Mouse (Mus musculus): ENCODE measurements around the gene Il24. TPM values are rescaled to one million over a fixed set of nuclear protein-coding genes. Genes with fewer than 3 reads are reported as not detected.
A peak's percentile ranks its signal among the peaks of the same experiment; 100 is the strongest.

Gene Il24
- polyA plus RNA-seq, 1 experiment from 2014 or later = not detected

DNA sequence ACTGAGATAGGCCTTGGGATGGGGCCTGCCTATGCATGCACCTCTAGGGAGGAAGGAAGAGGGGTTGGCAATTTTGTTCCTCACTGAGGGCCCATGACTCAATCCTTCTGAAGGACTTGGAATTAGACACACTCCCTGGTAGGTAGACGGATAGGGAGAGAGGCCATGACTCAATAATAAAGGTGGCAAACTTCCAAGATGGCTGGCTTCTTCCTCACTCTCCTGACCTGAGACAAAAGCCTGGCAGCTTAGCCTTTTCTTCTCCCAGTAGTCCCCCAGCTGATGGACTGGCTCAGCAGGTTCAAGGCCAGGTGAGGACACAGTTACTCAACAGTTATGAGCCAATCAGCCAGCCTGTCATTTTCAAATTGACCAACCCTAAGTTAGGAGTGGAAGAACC lies 5.2 kb upstream of the Il24 start:
- H3K36me3 ChIP-seq (ENCODE audit: control insufficient read depth, insufficient read depth, low read length) = no peaks in the 10 kb centered on the region
- H3K4me1 ChIP-seq (replicated peaks; ENCODE audit: control insufficient read depth, insufficient read depth, low read length) = no peaks in the 10 kb centered on the region
- no peaks in the 10 kb centered on the region; the same call in 1 of the 2 replicates for H3K27me3 ChIP-seq (replicated peaks; ENCODE audit: control insufficient read depth, insufficient read depth, low read length)
- H3K9me3 ChIP-seq (ENCODE audit: control insufficient read depth, low read length) = no peaks in the 10 kb centered on the region
- 58% methylated on average over 1 of the region's 1 CpGs for whole genome bisulfite sequencing
- H3K4me3 ChIP-seq (ENCODE audit: low read depth, low read length) = no peak overlapping the region
- H3K9ac ChIP-seq (ENCODE audit: low read depth, low read length) = no peak overlapping the region
- no peak overlapping the region for H3K27ac ChIP-seq (ENCODE audit: low read depth, low read length)
- no peak for ATAC-seq (replicated peaks; ENCODE audit: low FRiP score)
- H3K4me2 ChIP-seq = no peak overlapping the region
- DNase-seq (ENCODE audit: low spot score) = no peak

DNA sequence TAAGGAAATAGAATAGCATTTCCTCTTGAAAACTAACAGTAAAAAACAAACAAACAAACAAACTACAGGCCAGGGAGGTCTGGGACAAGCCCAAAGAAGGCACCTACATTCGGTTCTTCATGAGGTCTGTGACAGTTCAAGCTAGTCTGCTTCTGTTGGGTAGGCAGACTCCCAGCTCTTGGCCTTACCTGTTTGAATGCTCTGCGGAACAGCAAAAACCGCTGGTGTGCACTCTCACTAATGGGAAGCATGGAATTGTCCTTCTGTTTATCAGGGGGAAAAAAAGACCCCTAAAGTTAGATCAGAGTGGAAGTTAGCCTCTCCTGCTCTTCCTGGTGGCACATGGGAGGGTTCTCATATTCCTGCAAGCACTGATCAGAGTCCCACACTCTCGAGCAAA lies 4.1 kb downstream of the Il24 start:
- Histone ChIP-seq H3K27ac (ENCODE audit: low read depth, low read length) (no peak overlapping the region), H3K4me2 (no peak overlapping the region), H3K36me3 (ENCODE audit: control insufficient read depth, insufficient read depth, low read length) (no peaks in the 10 kb centered on the region), H3K9me3 (ENCODE audit: control insufficient read depth, low read length) (no peaks in the 10 kb centered on the region), H3K4me1 (replicated peaks; ENCODE audit: control insufficient read depth, insufficient read depth, low read length) (no peaks in the 10 kb centered on the region), H3K4me3 (ENCODE audit: low read depth, low read length) (no peak overlapping the region), H3K27me3 (replicated peaks; ENCODE audit: control insufficient read depth, insufficient read depth, low read length) (peaks cover 19% of the 10 kb centered on the region), H3K9ac (ENCODE audit: low read depth, low read length) (no peak overlapping the region)
- 75% methylated on average over 4 of the region's 4 CpGs for WGBS
- ATAC-seq (replicated peaks; ENCODE audit: low FRiP score) = no peak
- DNase-seq (ENCODE audit: low spot score) = no peak

DNA sequence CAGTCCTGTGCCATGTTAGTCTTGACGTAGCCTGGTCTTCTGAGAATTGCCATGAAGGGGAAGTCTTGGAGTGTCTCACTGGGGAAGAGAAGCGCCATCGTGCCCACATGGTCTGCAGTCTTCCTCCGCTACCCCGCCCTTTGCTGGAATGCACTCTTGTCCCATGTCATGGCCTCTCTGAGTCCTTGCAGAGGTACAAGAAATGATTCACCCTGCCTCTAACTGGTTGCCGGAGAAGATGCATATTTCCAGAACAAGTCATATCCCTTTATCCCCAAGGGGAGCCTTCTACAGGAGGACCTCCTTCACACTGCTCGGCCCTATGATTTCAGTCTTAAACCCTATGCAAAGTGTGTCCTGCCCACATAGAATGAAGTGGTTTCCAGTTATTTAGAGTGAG lies 7.3 kb downstream of the Il24 start:
- no peak for ATAC-seq (replicated peaks; ENCODE audit: low FRiP score)
- WGBS = 90% methylated on average over 7 of the region's 7 CpGs
- peaks cover 30% of the 10 kb centered on the region for H3K27me3 ChIP-seq (replicated peaks; ENCODE audit: control insufficient read depth, insufficient read depth, low read length)

DNA sequence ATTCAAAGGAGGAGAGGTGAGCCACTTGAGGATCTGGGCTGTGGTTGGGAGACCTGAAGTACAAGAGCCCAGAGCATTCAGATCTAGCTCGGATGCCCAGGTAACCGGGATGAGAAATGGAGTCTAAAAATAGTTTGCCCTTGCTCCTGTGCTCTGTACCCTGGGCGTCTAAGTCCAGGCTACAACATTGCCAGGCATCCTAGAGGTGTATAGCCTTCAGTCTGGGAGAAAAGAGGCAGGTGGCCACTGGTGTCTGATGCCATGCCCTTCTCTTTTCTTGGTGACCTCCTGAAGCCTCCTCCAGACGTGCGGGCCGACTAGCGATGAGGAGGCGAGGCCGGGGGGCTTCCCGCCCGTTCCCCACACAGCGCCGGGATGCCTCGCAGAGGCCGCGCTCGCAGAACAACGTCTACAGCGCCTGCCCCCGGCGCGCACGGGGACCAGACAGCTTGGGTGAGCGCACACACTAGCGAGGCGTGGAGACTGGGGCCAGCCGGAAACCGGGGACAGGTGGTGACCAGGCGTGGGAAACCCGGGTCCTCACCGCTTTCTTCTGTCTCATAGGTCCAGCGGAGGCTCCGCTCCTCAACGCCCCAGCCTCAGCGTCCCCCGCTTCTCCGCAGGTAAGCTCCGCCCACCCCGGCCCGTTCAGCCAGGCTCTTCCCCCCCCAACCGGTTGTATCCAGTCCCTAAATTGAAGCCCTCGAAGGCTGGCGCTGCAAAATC lies 9.2 kb downstream of the Il24 start:
- WGBS = 4% methylated on average over 43 of the region's 43 CpGs
- peak overlapping the region; percentile 40 for H3K4me3 ChIP-seq (ENCODE audit: low read depth, low read length)
- no peak for ATAC-seq (replicated peaks; ENCODE audit: low FRiP score)
- no peaks in the 10 kb centered on the region for H3K9me3 ChIP-seq (ENCODE audit: control insufficient read depth, low read length)
- H3K4me1 ChIP-seq (replicated peaks; ENCODE audit: control insufficient read depth, insufficient read depth, low read length) = no peaks in the 10 kb centered on the region
- peak; percentile 40 for DNase-seq (ENCODE audit: low spot score)
- no peak overlapping the region for H3K27ac ChIP-seq (ENCODE audit: low read depth, low read length)
- H3K27me3 ChIP-seq (replicated peaks; ENCODE audit: control insufficient read depth, insufficient read depth, low read length) = peaks cover 28% of the 10 kb centered on the region
- H3K36me3 ChIP-seq (ENCODE audit: control insufficient read depth, insufficient read depth, low read length) = no peaks in the 10 kb centered on the region
- H3K4me2 ChIP-seq = peak overlapping the region; percentile 71
- no peak overlapping the region for H3K9ac ChIP-seq (ENCODE audit: low read depth, low read length)

More for the DNA sequence above, 7.3 kb downstream of the Il24 start:
- Histone ChIP-seq H3K4me3 (ENCODE audit: low read depth, low read length) (no peak overlapping the region), H3K9ac (ENCODE audit: low read depth, low read length) (no peak overlapping the region), H3K36me3 (ENCODE audit: control insufficient read depth, insufficient read depth, low read length) (no peaks in the 10 kb centered on the region), H3K9me3 (ENCODE audit: control insufficient read depth, low read length) (no peaks in the 10 kb centered on the region), H3K4me2 (no peak overlapping the region), H3K27ac (ENCODE audit: low read depth, low read length) (no peak overlapping the region), H3K4me1 (replicated peaks; ENCODE audit: control insufficient read depth, insufficient read depth, low read length) (no peaks in the 10 kb centered on the region)
- no peak for DNase-seq (ENCODE audit: low spot score)

DNA sequence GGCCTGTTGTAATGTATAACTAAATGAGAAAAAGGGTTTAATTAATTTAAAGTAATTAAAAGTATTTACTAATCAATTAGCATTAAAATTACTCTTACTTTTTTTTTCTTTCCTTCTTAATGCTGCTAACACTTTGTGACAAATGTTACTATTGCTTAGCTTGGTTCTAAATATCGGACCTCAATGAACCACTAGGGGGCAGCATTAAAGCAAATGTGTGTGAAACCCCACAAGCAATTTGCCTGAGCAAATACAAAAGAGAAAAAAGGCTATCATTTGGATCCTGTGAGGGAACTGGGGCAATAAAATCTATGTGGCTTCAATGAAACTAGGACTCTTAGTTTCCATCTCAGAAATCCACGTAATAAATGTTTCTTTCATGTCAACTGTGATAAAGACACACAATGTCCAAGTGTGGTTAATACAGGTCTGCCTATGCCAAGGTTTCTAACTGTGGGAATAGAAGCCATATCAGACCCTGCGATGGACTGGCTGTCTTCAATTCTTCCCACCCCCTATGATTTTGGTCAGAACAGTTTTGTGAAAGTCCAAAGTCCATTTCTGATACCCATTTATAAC lies 10.2 kb downstream of the Il24 start:
- no peak for DNase-seq (ENCODE audit: low spot score)
- H3K27ac ChIP-seq (ENCODE audit: low read depth, low read length) = no peak overlapping the region
- no peak overlapping the region for H3K9ac ChIP-seq (ENCODE audit: low read depth, low read length)
- H3K4me1 ChIP-seq (replicated peaks; ENCODE audit: control insufficient read depth, insufficient read depth, low read length) = no peaks in the 10 kb centered on the region
- no peak overlapping the region for H3K4me2 ChIP-seq
- WGBS = 22% methylated on average over 3 of the region's 3 CpGs
- H3K36me3 ChIP-seq (ENCODE audit: control insufficient read depth, insufficient read depth, low read length) = no peaks in the 10 kb centered on the region
- ATAC-seq (replicated peaks; ENCODE audit: low FRiP score) = no peak
- H3K4me3 ChIP-seq (ENCODE audit: low read depth, low read length) = no peak overlapping the region
- peaks cover 28% of the 10 kb centered on the region for H3K27me3 ChIP-seq (replicated peaks; ENCODE audit: control insufficient read depth, insufficient read depth, low read length)
- H3K9me3 ChIP-seq (ENCODE audit: control insufficient read depth, low read length) = no peaks in the 10 kb centered on the region

DNA sequence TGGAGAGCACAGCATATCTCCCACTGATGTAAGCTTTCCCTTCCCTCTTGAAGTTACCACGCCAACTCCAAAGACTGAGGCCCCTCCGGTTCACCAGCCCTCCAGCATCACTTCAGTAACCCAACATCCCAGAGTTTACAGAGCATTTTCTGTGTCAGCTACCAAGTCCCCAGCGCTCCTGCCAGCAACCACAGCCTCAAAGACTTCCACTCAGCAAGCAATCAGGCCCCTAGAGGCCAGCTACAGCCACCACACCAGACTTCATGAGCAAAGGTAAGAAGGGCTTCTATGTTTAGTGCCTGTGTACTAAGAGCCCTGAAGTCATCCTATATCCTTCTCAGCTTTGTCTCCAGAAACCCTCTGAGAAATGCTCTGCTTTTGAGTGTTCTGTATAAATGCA lies 11.3 kb downstream of the Il24 start:
- 49% methylated on average over 3 of the region's 3 CpGs for WGBS
- Histone ChIP-seq H3K4me1 (replicated peaks; ENCODE audit: control insufficient read depth, insufficient read depth, low read length) (no peaks in the 10 kb centered on the region), H3K9ac (ENCODE audit: low read depth, low read length) (no peak overlapping the region), H3K4me2 (no peak overlapping the region), H3K36me3 (ENCODE audit: control insufficient read depth, insufficient read depth, low read length) (no peaks in the 10 kb centered on the region), H3K4me3 (ENCODE audit: low read depth, low read length) (no peak overlapping the region), H3K27me3 (replicated peaks; ENCODE audit: control insufficient read depth, insufficient read depth, low read length) (peaks cover 28% of the 10 kb centered on the region), H3K9me3 (ENCODE audit: control insufficient read depth, low read length) (no peaks in the 10 kb centered on the region), H3K27ac (ENCODE audit: low read depth, low read length) (no peak overlapping the region)
- no peak for ATAC-seq (replicated peaks; ENCODE audit: low FRiP score)
- DNase-seq (ENCODE audit: low spot score) = no peak

DNA sequence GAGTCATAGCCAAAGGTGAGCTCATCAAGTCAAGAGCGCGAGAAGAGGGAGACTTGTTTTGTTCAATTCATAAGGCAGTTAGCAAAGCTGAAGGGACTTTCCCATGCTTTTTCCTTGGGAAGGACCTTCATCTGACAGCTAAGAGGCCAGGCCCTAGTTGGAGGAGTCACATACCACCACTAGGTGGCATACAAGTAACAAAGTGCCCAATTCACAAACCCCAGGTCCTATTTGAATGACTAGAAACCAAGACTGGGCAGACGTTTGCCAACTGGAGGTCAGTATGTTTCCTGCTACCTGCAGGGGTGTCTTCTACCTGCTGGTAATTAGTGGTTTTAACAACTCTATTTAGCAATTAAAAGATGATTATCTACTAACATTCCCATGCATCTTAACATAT lies 12.1 kb downstream of the Il24 start:
- 35% methylated on average over 3 of the region's 3 CpGs for WGBS
- Histone ChIP-seq H3K9ac (ENCODE audit: low read depth, low read length) (no peak overlapping the region), H3K36me3 (ENCODE audit: control insufficient read depth, insufficient read depth, low read length) (no peaks in the 10 kb centered on the region), H3K4me3 (ENCODE audit: low read depth, low read length) (no peak overlapping the region), H3K4me2 (no peak overlapping the region), H3K27me3 (replicated peaks; ENCODE audit: control insufficient read depth, insufficient read depth, low read length) (peaks cover 27% of the 10 kb centered on the region), H3K4me1 (replicated peaks; ENCODE audit: control insufficient read depth, insufficient read depth, low read length) (no peaks in the 10 kb centered on the region), H3K27ac (ENCODE audit: low read depth, low read length) (no peak overlapping the region), H3K9me3 (ENCODE audit: control insufficient read depth, low read length) (no peaks in the 10 kb centered on the region)
- no peak; the same call in 1 of the 2 replicates for ATAC-seq (replicated peaks; ENCODE audit: low FRiP score)
- DNase-seq (ENCODE audit: low spot score) = no peak

DNA sequence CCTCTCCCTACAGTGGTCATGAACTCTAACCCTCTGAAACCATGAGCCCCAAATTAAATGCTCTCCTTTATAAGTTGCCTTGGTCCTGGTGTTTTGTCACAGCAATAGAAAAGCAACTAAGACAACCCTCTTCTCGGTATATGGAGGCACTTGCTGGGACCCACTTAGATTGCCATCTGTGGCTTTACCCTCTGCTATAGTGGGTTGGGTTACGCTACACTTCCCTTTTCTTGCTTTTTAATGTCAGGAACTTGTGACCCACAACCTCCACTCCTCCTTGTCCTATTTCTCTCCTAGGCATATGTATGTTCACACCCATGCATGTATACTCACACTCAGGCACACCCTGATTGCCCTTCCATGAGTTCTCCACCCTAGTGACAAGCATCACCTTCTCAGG lies 14.3 kb downstream of the Il24 start:
- peaks cover 8% of the 10 kb centered on the region for H3K27me3 ChIP-seq (replicated peaks; ENCODE audit: control insufficient read depth, insufficient read depth, low read length)
- no peak overlapping the region for H3K4me2 ChIP-seq
- DNase-seq (ENCODE audit: low spot score) (no peak), ATAC-seq (replicated peaks; ENCODE audit: low FRiP score) (no peak)
- no peaks in the 10 kb centered on the region for H3K36me3 ChIP-seq (ENCODE audit: control insufficient read depth, insufficient read depth, low read length)
- no peaks in the 10 kb centered on the region for H3K4me1 ChIP-seq (replicated peaks; ENCODE audit: control insufficient read depth, insufficient read depth, low read length)
- 50% methylated on average over 2 of the region's 2 CpGs for WGBS
- H3K27ac ChIP-seq (ENCODE audit: low read depth, low read length) = no peak overlapping the region
- no peaks in the 10 kb centered on the region for H3K9me3 ChIP-seq (ENCODE audit: control insufficient read depth, low read length)
- no peak overlapping the region for H3K4me3 ChIP-seq (ENCODE audit: low read depth, low read length)
- H3K9ac ChIP-seq (ENCODE audit: low read depth, low read length) = no peak overlapping the region
